Mouse (Mus musculus) limb, embryonic 11.5 days (tissue): ENCODE measurements at regions not wholly inside any gene's neighbourhood (a gene's known extent, or its start where the extent isn't known, plus 50 kb on each side); places are given as distances from the start of the nearest gene placed in this dataset.

Experiments used
- ATAC-seq: fragments of 200-750 bp; cut with Nextera tagmentation; 2 replicates; pipeline ENCODE4 v1.8.0; 2017; ENCODE audit warnings: low read depth; ENCODE audit not compliant: insufficient number of reproducible peaks, low FRiP score, low TSS enrichment
- DNase-seq: peaks from one replicate; pipeline ENCODE4 v3.0.0-alpha.2; 2015; ENCODE audit warnings: low spot score
- H3K27ac ChIP-seq: fragments of 300-500 bp; sonication (generic); replicated peaks from 2 replicates; pipeline ENCODE4 v1.5.1; 2014; ENCODE audit warnings: low read depth, mild to moderate bottlenecking, low read length
- H3K27me3 ChIP-seq: fragments of 300-500 bp; sonication (generic); 2 replicates; pipeline ENCODE4 v1.6.1; 2014; ENCODE audit warnings: mild to moderate bottlenecking, low read length, mixed read lengths; ENCODE audit not compliant: control insufficient read depth, insufficient read depth
- H3K36me3 ChIP-seq: fragments of 300-500 bp; sonication (generic); 2 replicates; pipeline ENCODE4 v1.6.1; 2014; ENCODE audit warnings: mild to moderate bottlenecking, low read length, moderate library complexity, mixed read lengths; ENCODE audit not compliant: control insufficient read depth, insufficient read depth
- H3K4me1 ChIP-seq: fragments of 300-500 bp; sonication (generic); 2 replicates; pipeline ENCODE4 v1.6.1; 2014; ENCODE audit warnings: low read length, mixed read lengths; ENCODE audit not compliant: control insufficient read depth, insufficient read depth
- H3K4me2 ChIP-seq: fragments of 300-500 bp; sonication (generic); 2 replicates; pipeline ENCODE4 v1.6.1; 2014; ENCODE audit warnings: low read depth, mild to moderate bottlenecking, moderate library complexity; ENCODE audit not compliant: severe bottlenecking
- H3K4me3 ChIP-seq: fragments of 300-500 bp; sonication (generic); 2 replicates; pipeline ENCODE4 v1.5.1; 2014; ENCODE audit warnings: low read depth, low read length
- H3K9ac ChIP-seq: fragments of 300-500 bp; sonication (generic); 2 replicates; pipeline ENCODE4 v1.6.1; 2014; ENCODE audit warnings: mild to moderate bottlenecking, low read length
- H3K9me3 ChIP-seq: fragments of 300-500 bp; sonication (generic); 2 replicates; pipeline ENCODE4 v1.6.1; 2016; ENCODE audit warnings: low read length; ENCODE audit not compliant: control insufficient read depth
- WGBS: fragments of 180-500 bp; shearing (Covaris S2); extraction: QIAGEN DNeasy Blood & Tissue Kit; methylation state at CpG from one replicate; pipeline ENCODE4 v1.1.7; 2014; 5-methylcytosine and 5-hydroxymethylcytosine counted together

- ATAC-seq: no peak
- no peaks in the 10 kb centered on the region for H3K36me3 ChIP-seq
- 41% methylated on average over 6 of the region's 6 CpGs for WGBS
Measured at GRCm38 (mm10) chr9:115402661-115403060, 92.4 kb upstream of the Stt3b start.

GRCm38 (mm10) chr9:115403354-115403968 lies 93.2 kb upstream of the Stt3b start:
- ATAC-seq (no peak), DNase-seq (no peak)
- no peaks in the 10 kb centered on the region for H3K27me3 ChIP-seq
- WGBS: 90% methylated on average over 7 of the region's 7 CpGs
- no peaks in the 10 kb centered on the region for H3K36me3 ChIP-seq
- no peak overlapping the region for H3K9ac ChIP-seq
- H3K27ac ChIP-seq: no peak overlapping the region
- 0 out of 2 replicates have a peak, but pooled peaks cover 5% of the 10 kb centered on the region for H3K4me1 ChIP-seq
- H3K4me3 ChIP-seq: no peak overlapping the region
- no peaks in the 10 kb centered on the region for H3K9me3 ChIP-seq
- no peak overlapping the region for H3K4me2 ChIP-seq

More at GRCm38 (mm10) chr9:115402661-115403060, 92.4 kb upstream of the Stt3b start:
- H3K9ac ChIP-seq: no peak overlapping the region
- no peak overlapping the region for H3K27ac ChIP-seq
- H3K4me3 ChIP-seq: no peak overlapping the region
- no peak overlapping the region for H3K4me2 ChIP-seq
- no peaks in the 10 kb centered on the region for H3K27me3 ChIP-seq
- DNase-seq: no peak
- no peaks in the 10 kb centered on the region; the same call in 1 of the 2 replicates for H3K9me3 ChIP-seq
- 0 out of 2 replicates have a peak, but pooled peaks cover 5% of the 10 kb centered on the region for H3K4me1 ChIP-seq

- Histone ChIP-seq H3K9me3 (no peaks in the 10 kb centered on the region), H3K4me3 (no peak overlapping the region), H3K4me2 (no peak overlapping the region), H3K27me3 (no peaks in the 10 kb centered on the region), H3K36me3 (no peaks in the 10 kb centered on the region), H3K27ac (no peak overlapping the region), H3K9ac (no peak overlapping the region), H3K4me1 (no peaks in the 10 kb centered on the region)
- no peak for DNase-seq
- WGBS: 91% methylated on average over 21 of the region's 21 CpGs
- no peak for ATAC-seq
Measured at GRCm38 (mm10) chr9:115407901-115408470, 97.8 kb upstream of the Stt3b start.

GRCm38 (mm10) chr9:115408886-115409285 lies 98.7 kb upstream of the Stt3b start:
- H3K27me3 ChIP-seq: no peaks in the 10 kb centered on the region
- no peak overlapping the region for H3K9ac ChIP-seq
- no peak for ATAC-seq
- DNase-seq: no peak
- WGBS: 70% methylated on average over 6 of the region's 6 CpGs
- H3K4me2 ChIP-seq: no peak overlapping the region
- no peaks in the 10 kb centered on the region for H3K4me1 ChIP-seq
- no peak overlapping the region for H3K4me3 ChIP-seq
- no peaks in the 10 kb centered on the region for H3K36me3 ChIP-seq
- H3K9me3 ChIP-seq: no peaks in the 10 kb centered on the region
- H3K27ac ChIP-seq: no peak overlapping the region

GRCm38 (mm10) chr9:115414190-115414589 lies 104.0 kb upstream of the Stt3b start:
- no peaks in the 10 kb centered on the region for H3K9me3 ChIP-seq
- no peak overlapping the region for H3K4me3 ChIP-seq
- H3K27ac ChIP-seq: no peak overlapping the region
- WGBS: 90% methylated on average over 4 of the region's 4 CpGs
- H3K4me2 ChIP-seq: no peak overlapping the region
- H3K9ac ChIP-seq: no peak overlapping the region
- H3K27me3 ChIP-seq: no peaks in the 10 kb centered on the region
- no peaks in the 10 kb centered on the region for H3K36me3 ChIP-seq
- no peak for DNase-seq
- H3K4me1 ChIP-seq: no peaks in the 10 kb centered on the region
- no peak for ATAC-seq

GRCm38 (mm10) chr9:115422786-115423185 lies 112.6 kb upstream of the Stt3b start:
- Histone ChIP-seq H3K9ac (no peak overlapping the region), H3K36me3 (no peaks in the 10 kb centered on the region), H3K9me3 (0 out of 2 replicates have a peak, but pooled peaks cover 3% of the 10 kb centered on the region), H3K4me2 (no peak overlapping the region), H3K4me1 (no peaks in the 10 kb centered on the region), H3K27me3 (no peaks in the 10 kb centered on the region), H3K4me3 (no peak overlapping the region), H3K27ac (no peak overlapping the region)
- no peak for ATAC-seq
- WGBS: 86% methylated on average over 7 of the region's 7 CpGs
- DNase-seq: no peak

GRCm38 (mm10) chr9:115426682-115427081 lies 116.5 kb upstream of the Stt3b start:
- H3K9me3 ChIP-seq: no peaks in the 10 kb centered on the region
- no peaks in the 10 kb centered on the region for H3K4me1 ChIP-seq
- no peak overlapping the region for H3K4me3 ChIP-seq
- no peaks in the 10 kb centered on the region for H3K27me3 ChIP-seq
- no peaks in the 10 kb centered on the region for H3K36me3 ChIP-seq
- DNase-seq: no peak
- WGBS: 95% methylated on average over 8 of the region's 8 CpGs
- H3K4me2 ChIP-seq: no peak overlapping the region
- ATAC-seq: no peak
- H3K27ac ChIP-seq: no peak overlapping the region
- H3K9ac ChIP-seq: no peak overlapping the region

- WGBS: 86% methylated on average over 4 of the region's 4 CpGs
- no peaks in the 10 kb centered on the region for H3K4me1 ChIP-seq
- no peaks in the 10 kb centered on the region for H3K9me3 ChIP-seq
- no peak overlapping the region for H3K9ac ChIP-seq
- no peaks in the 10 kb centered on the region for H3K36me3 ChIP-seq
- DNase-seq: no peak
- H3K4me3 ChIP-seq: no peak overlapping the region
- no peak overlapping the region for H3K27ac ChIP-seq
- H3K4me2 ChIP-seq: no peak overlapping the region
- no peak for ATAC-seq
- H3K27me3 ChIP-seq: no peaks in the 10 kb centered on the region
Measured at GRCm38 (mm10) chr9:115430271-115430670, 120.0 kb upstream of the Stt3b start.
